Mouse (Mus musculus): ENCODE data around the gene Mau2. TPM values are rescaled to one million over a fixed set of nuclear protein-coding genes. Genes with fewer than 3 reads are reported as not detected.

The Mau2 gene
- polyA plus RNA-seq (2016; fragmentation: Nextera tagmentation; extraction: Ambion mirVana) = 76.4 and 77.8 TPM in 2 replicates

DNA sequence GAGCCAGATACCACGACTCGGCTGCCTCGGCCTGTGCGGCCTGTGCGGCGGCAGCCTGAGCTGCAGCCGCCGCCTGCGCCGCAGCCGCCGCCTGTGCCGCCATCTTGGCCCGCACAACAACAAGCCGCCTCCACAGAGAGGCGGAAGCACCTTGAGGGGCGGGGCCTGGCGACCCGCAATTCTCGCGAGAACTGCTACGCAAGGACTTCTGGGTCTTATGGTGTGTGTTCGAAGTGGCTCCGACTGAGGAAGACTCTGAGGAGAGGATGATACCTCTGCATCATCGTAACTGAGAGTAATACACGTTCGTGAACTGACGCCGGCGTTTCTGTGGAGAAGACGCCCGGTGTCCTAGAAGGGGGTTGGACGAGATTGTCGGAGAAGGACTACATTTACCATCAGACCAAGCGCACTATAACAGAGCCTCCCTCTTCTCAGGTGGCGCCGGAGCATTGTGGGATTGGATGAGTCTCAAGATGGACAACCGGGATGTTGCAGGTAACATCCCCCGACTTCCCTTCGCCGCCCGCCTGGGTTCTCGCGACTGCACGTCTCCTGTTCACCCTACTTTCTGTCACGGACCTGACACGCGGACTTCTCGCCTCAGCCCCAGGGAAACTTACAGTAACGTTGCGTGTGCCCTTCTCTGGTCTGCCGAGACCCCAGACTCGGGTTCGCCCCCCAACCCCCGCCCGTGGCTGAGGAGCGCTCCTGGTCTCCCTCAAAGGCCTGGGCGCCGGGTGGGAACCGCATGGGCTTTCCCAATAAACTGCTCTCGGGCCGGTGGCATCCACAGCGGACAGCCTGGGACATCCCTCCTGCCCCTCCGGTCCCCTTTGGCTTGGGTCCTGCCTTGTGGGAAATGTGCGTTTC is at the start of gene Mau2, which contains the start of gene Sugp1:
Gene Mau2 (minus strand): TSS at position 152 of the 873 bp plus-strand sequence.
Gene Sugp1 (plus strand): TSS at position 231 of the 873 bp plus-strand sequence.
- H3K27me3 ChIP-seq = no peaks in the 10 kb centered on the region
- H3K9ac ChIP-seq (replicated peaks) = peak within 1 kb of the TSS; percentile 96
- H3K27ac ChIP-seq (replicated peaks) = peak within 1 kb of the TSS; percentile 73
- peaks cover 36% of the 10 kb centered on the region for H3K4me1 ChIP-seq
- ATAC-seq (ENCODE audit: low FRiP score, low read depth) = peak; percentile 98
- peak within 1 kb of the TSS; percentile 95 for H3K4me3 ChIP-seq
- under 1% methylated on average over 65 of the region's 65 CpGs for WGBS
- H3K4me2 ChIP-seq (replicated peaks) = peak within 1 kb of the TSS; percentile 94
- no peaks in the 10 kb centered on the region for H3K36me3 ChIP-seq
- no peaks in the 10 kb centered on the region for H3K9me3 ChIP-seq

DNA sequence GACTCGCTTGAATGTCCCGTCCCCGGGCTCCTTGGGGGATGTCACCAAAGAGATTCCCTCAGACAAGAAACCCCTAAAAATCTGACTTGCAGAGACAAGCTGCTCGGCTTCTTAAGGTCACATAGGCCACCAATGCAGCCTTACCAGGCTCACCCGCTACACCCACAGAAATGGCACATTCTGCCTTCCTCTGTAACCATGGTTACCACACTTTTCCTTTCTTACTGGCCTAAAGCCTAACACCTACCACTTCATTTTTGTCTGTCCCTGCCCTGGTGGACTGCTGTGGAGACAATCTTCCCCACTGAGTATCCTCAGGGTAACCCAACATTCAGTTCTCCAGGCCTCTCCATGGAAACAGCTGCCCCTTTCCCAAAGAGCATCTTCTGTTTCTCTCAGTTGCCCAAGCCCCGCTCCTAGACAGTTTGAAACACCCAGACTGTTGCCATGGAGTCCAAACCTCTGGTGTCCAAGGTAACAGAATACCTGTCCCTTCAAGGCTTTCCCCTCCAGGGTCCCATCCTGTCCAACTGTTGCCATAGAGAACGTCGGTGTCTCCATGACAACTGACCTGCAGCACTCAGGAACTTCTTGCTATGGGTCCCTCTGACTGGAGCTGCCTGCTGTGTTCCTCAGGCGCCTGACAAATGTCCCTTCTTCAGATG is 46.9 kb upstream of the Mau2 start:
- no peak overlapping the region for H3K27ac ChIP-seq (replicated peaks)
- WGBS = 41% methylated on average over 9 of the region's 9 CpGs
- H3K4me1 ChIP-seq = peaks cover 27% of the 10 kb centered on the region
- no peak overlapping the region for H3K9ac ChIP-seq (replicated peaks)
- no peak for ATAC-seq (ENCODE audit: low FRiP score, low read depth)
- no peaks in the 10 kb centered on the region for H3K9me3 ChIP-seq
- peaks cover 59% of the 10 kb centered on the region for H3K27me3 ChIP-seq
- peaks cover 4% of the 10 kb centered on the region; the same call in 1 of the 2 replicates for H3K36me3 ChIP-seq
- no peak overlapping the region for H3K4me2 ChIP-seq (replicated peaks)
- H3K4me3 ChIP-seq = no peak overlapping the region

- WGBS = 4% methylated on average over 52 of the region's 56 CpGs
- Histone ChIP-seq H3K9ac (replicated peaks) (peak overlapping the region; percentile 55), H3K4me1 (peaks cover 40% of the 10 kb centered on the region), H3K9me3 (no peaks in the 10 kb centered on the region), H3K4me2 (replicated peaks) (peak overlapping the region; percentile 77), H3K27me3 (peaks cover 73% of the 10 kb centered on the region), H3K36me3 (no peaks in the 10 kb centered on the region), H3K27ac (replicated peaks) (no peak overlapping the region), H3K4me3 (peak overlapping the region; percentile 44)
- peak; percentile 77 for ATAC-seq (ENCODE audit: low FRiP score, low read depth)
Observed at GRCm38 (mm10) chr8:70087836-70088650, 45.5 kb upstream of the Mau2 start.

DNA sequence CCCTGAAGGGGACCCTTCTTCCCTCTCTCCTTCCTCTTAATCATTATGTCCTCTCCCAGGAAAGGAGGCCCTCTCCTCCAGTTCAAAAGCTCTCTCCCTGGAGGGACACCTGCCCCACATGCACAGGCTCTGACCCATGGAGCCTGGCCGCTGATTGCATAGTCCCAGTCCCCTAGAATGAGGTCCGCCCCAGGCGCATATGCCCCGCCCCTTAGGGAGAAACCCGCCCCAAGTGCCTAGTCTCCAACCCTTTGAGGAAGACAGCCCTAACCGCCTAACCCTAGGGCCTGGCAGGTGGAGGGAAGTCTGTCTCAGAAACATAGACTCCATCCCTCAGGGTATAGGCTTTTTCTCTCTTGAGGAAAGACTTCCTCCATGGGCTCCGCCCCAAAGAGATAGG is 44.7 kb upstream of the Mau2 start:
- WGBS = 6% methylated on average over 7 of the region's 7 CpGs
- H3K9me3 ChIP-seq = no peaks in the 10 kb centered on the region
- peaks cover 40% of the 10 kb centered on the region for H3K4me1 ChIP-seq
- H3K9ac ChIP-seq (replicated peaks) = no peak overlapping the region
- no peak overlapping the region for H3K27ac ChIP-seq (replicated peaks)
- no peak for ATAC-seq (ENCODE audit: low FRiP score, low read depth)
- H3K27me3 ChIP-seq = peaks cover 81% of the 10 kb centered on the region
- H3K4me3 ChIP-seq = no peak overlapping the region
- no peaks in the 10 kb centered on the region for H3K36me3 ChIP-seq
- H3K4me2 ChIP-seq (replicated peaks) = no peak overlapping the region

DNA sequence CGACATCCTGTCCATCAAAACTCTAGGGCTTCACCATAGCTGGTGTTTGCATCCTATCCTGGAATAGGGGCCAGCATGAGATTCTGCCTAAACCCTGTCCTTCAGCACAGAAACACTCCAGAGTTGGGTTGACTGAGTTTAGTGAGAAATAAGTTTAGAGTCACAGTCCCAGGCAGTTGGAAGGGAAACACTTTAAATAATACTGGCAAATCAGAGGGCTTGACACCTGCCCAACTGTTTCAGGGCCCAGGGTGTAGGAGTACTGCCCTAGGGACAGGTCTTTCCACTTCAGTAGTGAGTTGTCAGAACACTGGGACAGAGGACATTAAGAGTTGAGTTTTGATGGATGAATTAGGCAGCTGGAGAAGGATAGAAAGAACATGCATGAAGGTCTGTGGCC is 43.6 kb upstream of the Mau2 start:
- Histone ChIP-seq H3K36me3 (no peaks in the 10 kb centered on the region), H3K4me3 (no peak overlapping the region), H3K9me3 (no peaks in the 10 kb centered on the region), H3K4me2 (replicated peaks) (no peak overlapping the region), H3K9ac (replicated peaks) (no peak overlapping the region), H3K27ac (replicated peaks) (no peak overlapping the region), H3K27me3 (peaks cover 87% of the 10 kb centered on the region), H3K4me1 (peaks cover 40% of the 10 kb centered on the region)
- ATAC-seq (ENCODE audit: low FRiP score, low read depth) = no peak
- 38% methylated on average over 1 of the region's 1 CpGs for WGBS

- no peak overlapping the region for H3K27ac ChIP-seq (replicated peaks)
- peak overlapping the region; percentile 41 for H3K4me3 ChIP-seq
- peaks cover 33% of the 10 kb centered on the region for H3K4me1 ChIP-seq
- H3K36me3 ChIP-seq = no peaks in the 10 kb centered on the region
- peak overlapping the region; percentile 62 for H3K4me2 ChIP-seq (replicated peaks)
- WGBS = 2% methylated on average over 71 of the region's 71 CpGs
- peak overlapping the region; percentile 37; the same call in 1 of the 2 replicates for H3K9ac ChIP-seq (replicated peaks)
- ATAC-seq (ENCODE audit: low FRiP score, low read depth) = no peak
- peaks cover 82% of the 10 kb centered on the region for H3K27me3 ChIP-seq
- no peaks in the 10 kb centered on the region for H3K9me3 ChIP-seq
Observed at GRCm38 (mm10) chr8:70084191-70085065, 41.9 kb upstream of the Mau2 start.

GRCm38 (mm10) chr8:70083285-70083684 is 40.8 kb upstream of the Mau2 start, which contains the start of gene Hapln4:
Gene Hapln4, plus strand, starts transcription at chr8:70083457.
- no peak for ATAC-seq (ENCODE audit: low FRiP score, low read depth)
- Histone ChIP-seq H3K4me1 (peaks cover 28% of the 10 kb centered on the region), H3K9me3 (no peaks in the 10 kb centered on the region), H3K4me3 (peak within 1 kb of the TSS; percentile 41), H3K9ac (replicated peaks) (peak within 1 kb of the TSS; percentile 37; the same call in 1 of the 2 replicates), H3K27me3 (peaks cover 72% of the 10 kb centered on the region), H3K27ac (replicated peaks) (no peak within 1 kb of the TSS), H3K36me3 (no peaks in the 10 kb centered on the region), H3K4me2 (replicated peaks) (peak within 1 kb of the TSS; percentile 62)
- WGBS = under 1% methylated on average over 26 of the region's 26 CpGs

DNA sequence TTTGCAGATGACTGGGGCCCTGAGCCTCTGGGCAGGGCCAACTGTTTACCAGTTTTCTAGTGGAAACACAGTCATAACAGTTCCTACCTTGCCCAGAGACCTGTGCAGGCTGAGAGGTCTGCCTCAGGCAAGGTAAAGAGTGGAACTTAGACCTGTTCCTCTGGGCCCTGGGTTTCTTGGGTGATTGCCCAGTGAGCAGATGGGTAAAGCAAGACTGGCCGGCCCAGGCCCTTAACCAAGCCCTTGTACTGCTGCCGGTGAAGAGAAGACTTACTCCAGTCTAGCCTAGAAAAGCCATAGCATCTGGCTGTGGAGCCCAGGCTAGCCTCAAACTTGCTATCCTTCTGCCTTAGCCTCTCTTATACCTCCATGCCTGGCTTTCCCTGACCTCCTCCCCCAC is 39.4 kb upstream of the Mau2 start:
- no peak for ATAC-seq (ENCODE audit: low FRiP score, low read depth)
- Histone ChIP-seq H3K4me2 (replicated peaks) (no peak overlapping the region), H3K27me3 (peaks cover 59% of the 10 kb centered on the region), H3K4me1 (peaks cover 22% of the 10 kb centered on the region), H3K27ac (replicated peaks) (no peak overlapping the region), H3K9me3 (no peaks in the 10 kb centered on the region), H3K4me3 (no peak overlapping the region), H3K9ac (replicated peaks) (no peak overlapping the region), H3K36me3 (no peaks in the 10 kb centered on the region)
- WGBS = 100% methylated on average over 2 of the region's 2 CpGs

GRCm38 (mm10) chr8:70073682-70074081 is 31.1 kb upstream of the Mau2 start:
- no peak overlapping the region for H3K9ac ChIP-seq (replicated peaks)
- 95% methylated on average over 1 of the region's 1 CpGs for WGBS
- no peak overlapping the region for H3K4me2 ChIP-seq (replicated peaks)
- no peak overlapping the region for H3K4me3 ChIP-seq
- no peaks in the 10 kb centered on the region for H3K9me3 ChIP-seq
- ATAC-seq (ENCODE audit: low FRiP score, low read depth) = no peak
- H3K36me3 ChIP-seq = peaks cover 36% of the 10 kb centered on the region
- no peak overlapping the region for H3K27ac ChIP-seq (replicated peaks)
- H3K4me1 ChIP-seq = 0 out of 2 replicates have a peak, but pooled peaks cover 6% of the 10 kb centered on the region
- H3K27me3 ChIP-seq = 0 out of 2 replicates have a peak, but pooled peaks cover 6% of the 10 kb centered on the region

DNA sequence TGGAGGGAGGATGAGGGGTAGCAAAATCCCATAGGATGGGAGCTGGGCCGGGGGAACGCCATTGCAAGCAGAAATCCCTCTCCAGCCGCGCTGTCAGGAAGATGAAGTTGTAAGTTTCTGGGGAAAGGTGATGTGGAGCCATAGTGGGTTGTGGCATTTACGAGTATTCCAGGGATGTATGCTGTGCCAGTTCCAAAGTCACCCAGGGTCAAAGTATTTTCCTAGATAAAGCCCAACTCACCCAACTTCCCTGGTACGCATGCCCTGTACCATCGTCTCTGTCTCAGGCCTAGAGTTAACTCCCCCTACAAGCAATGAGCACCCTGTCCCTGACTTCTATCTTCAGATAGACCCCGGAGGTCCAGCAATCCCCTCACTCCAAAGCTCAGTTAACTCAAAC is 30.6 kb upstream of the Mau2 start:
- Histone ChIP-seq H3K4me2 (replicated peaks) (0 out of 2 replicates have a peak overlapping the region, but pooled peaks have one; percentile 13), H3K9ac (replicated peaks) (no peak overlapping the region), H3K4me1 (0 out of 2 replicates have a peak, but pooled peaks cover 6% of the 10 kb centered on the region), H3K4me3 (no peak overlapping the region), H3K27me3 (0 out of 2 replicates have a peak, but pooled peaks cover 6% of the 10 kb centered on the region), H3K27ac (replicated peaks) (no peak overlapping the region), H3K36me3 (peaks cover 42% of the 10 kb centered on the region), H3K9me3 (no peaks in the 10 kb centered on the region)
- no peak for ATAC-seq (ENCODE audit: low FRiP score, low read depth)
- WGBS = 65% methylated on average over 8 of the region's 8 CpGs

All from midbrain, embryonic 12.5 days (tissue).